46 mouse cellular contexts compared by ENCODE assay signal in genomic region chr4:144424590-144424989, GRCm38 (mm10). TPM values are rescaled to one million over a fixed set of nuclear protein-coding genes. Genes with fewer than 3 reads are reported as not detected.
"Had no signal": no experiment of that assay in that cellular context is flagged by ENCODE, and none has a peak within 500 bp of the region (broad histone marks: within the 10 kb centered on the region; RNA-seq: fewer than 3 reads in every experiment).

No protein-coding gene starts in this region.

- H3K9me3 ChIP-seq: limb, embryonic 10.5 days; limb, embryonic 12.5 days; limb, embryonic 13.5 days; limb, embryonic 15.5 days; liver, embryonic 12.5 days; liver, embryonic 13.5 days; liver, embryonic 15.5 days; lung, embryonic 15.5 days; midbrain, embryonic 15.5 days had no signal

- H3K4me3 ChIP-seq: limb, embryonic 10.5 days; limb, embryonic 12.5 days; limb, embryonic 13.5 days; limb, embryonic 15.5 days; liver, embryonic 12.5 days; liver, embryonic 13.5 days; liver, embryonic 15.5 days; lung, embryonic 15.5 days; megakaryocyte, embryonic 14.5 days; midbrain, embryonic 10.5 days; midbrain, embryonic 12.5 days; midbrain, embryonic 13.5 days; midbrain, embryonic 15.5 days; myocyte had no signal

- H3K4me2 ChIP-seq: limb, embryonic 12.5 days; limb, embryonic 13.5 days; limb, embryonic 15.5 days; liver, embryonic 11.5 days; liver, embryonic 12.5 days; liver, embryonic 13.5 days; liver, embryonic 15.5 days; lung, embryonic 14.5 days; lung, embryonic 15.5 days; midbrain, embryonic 11.5 days; midbrain, embryonic 12.5 days; midbrain, embryonic 13.5 days; midbrain, embryonic 15.5 days had no signal

- H3K4me1 ChIP-seq: limb, embryonic 10.5 days; limb, embryonic 12.5 days; limb, embryonic 13.5 days; limb, embryonic 15.5 days; liver, embryonic 12.5 days; liver, embryonic 13.5 days; liver, embryonic 15.5 days; lung, embryonic 15.5 days; megakaryocyte, embryonic 14.5 days; midbrain, embryonic 10.5 days; midbrain, embryonic 12.5 days; midbrain, embryonic 13.5 days; midbrain, embryonic 15.5 days had no signal

- H3K27me3 ChIP-seq: limb, embryonic 12.5 days; limb, embryonic 13.5 days; limb, embryonic 15.5 days; liver, embryonic 12.5 days; liver, embryonic 13.5 days; liver, embryonic 15.5 days; lung, embryonic 15.5 days; megakaryocyte, embryonic 14.5 days; midbrain, embryonic 12.5 days; midbrain, embryonic 13.5 days; midbrain, embryonic 15.5 days had no signal

- H3K9ac ChIP-seq: limb, embryonic 12.5 days; limb, embryonic 13.5 days; limb, embryonic 15.5 days; liver, embryonic 12.5 days; liver, embryonic 13.5 days; liver, embryonic 14.5 days; liver, embryonic 15.5 days; liver, postnatal 0 days; lung, embryonic 14.5 days; lung, embryonic 15.5 days; midbrain, embryonic 12.5 days; midbrain, embryonic 13.5 days; midbrain, embryonic 15.5 days had no signal

- H3K27ac ChIP-seq: limb, embryonic 10.5 days; limb, embryonic 12.5 days; limb, embryonic 13.5 days; limb, embryonic 15.5 days; liver, embryonic 12.5 days; liver, embryonic 13.5 days; liver, embryonic 14.5 days; liver, embryonic 15.5 days; lung, embryonic 15.5 days; macrophage; midbrain, embryonic 10.5 days; midbrain, embryonic 12.5 days; midbrain, embryonic 13.5 days; midbrain, embryonic 15.5 days had no signal

- DNase-seq: left cerebral cortex, postnatal 4 days; liver; liver, embryonic 13.5 days; liver, postnatal 0 days; lung, adult 18-20 months; lung, adult 2 months; lung, embryonic 14.5 days; lung, postnatal 10 days; lung, postnatal 14 days; lung, postnatal 36 days; lung, postnatal 4 days; midbrain, embryonic 14.5 days had no signal

- ATAC-seq: liver, embryonic 12.5 days; liver, postnatal 0 days; lung, postnatal 0 days; midbrain, embryonic 13.5 days; midbrain, embryonic 15.5 days; midbrain, embryonic 16.5 days had no signal

- H3K36me3 ChIP-seq: limb, embryonic 10.5 days; limb, embryonic 12.5 days; limb, embryonic 13.5 days; limb, embryonic 15.5 days; liver, embryonic 12.5 days; liver, embryonic 13.5 days; liver, embryonic 15.5 days; lung, embryonic 15.5 days; midbrain, embryonic 10.5 days; midbrain, embryonic 12.5 days; midbrain, embryonic 13.5 days; midbrain, embryonic 15.5 days had no signal

RNA-seq across cellular contexts. Expression of gene 1700012P22Rik, which starts 14.0 kb away (rescaled TPM):
- total RNA-seq: left cerebral cortex, adult 8-10 months; left cerebral cortex, postnatal 10 days; left cerebral cortex, postnatal 14 days; left cerebral cortex, postnatal 25 days; left cerebral cortex, postnatal 36 days; left cerebral cortex, postnatal 4 days; liver, adult 2 months; megakaryocyte, adult 5-6 weeks; megakaryocyte-erythroid progenitor cell, adult 5-6 weeks; midbrain, postnatal 0 days; monocyte, adult 5-6 weeks had no signal
- polyA plus RNA-seq: limb, embryonic 10.5 days; limb, embryonic 11.5 days; limb, embryonic 12.5 days; limb, embryonic 13.5 days; limb, embryonic 14.5 days; limb, embryonic 15.5 days; liver, adult 2 months; liver, embryonic 11.5 days; liver, embryonic 12.5 days; liver, embryonic 13.5 days; liver, embryonic 14.5 days; liver, embryonic 15.5 days; liver, embryonic 16.5 days; liver, postnatal 0 days; lung, adult 2 months; lung, embryonic 14.5 days; lung, embryonic 15.5 days; lung, embryonic 16.5 days; lung, postnatal 0 days; macrophage; midbrain, embryonic 10.5 days; midbrain, embryonic 11.5 days; midbrain, embryonic 12.5 days; midbrain, embryonic 13.5 days; midbrain, embryonic 14.5 days; midbrain, postnatal 0 days; myocyte; neural tube, embryonic 11.5 days had no signal

RNA-seq across cellular contexts. Expression of gene Pramef12, which starts 16.3 kb away (rescaled TPM):
- total RNA-seq: left cerebral cortex, adult 8-10 months; left cerebral cortex, postnatal 10 days; left cerebral cortex, postnatal 14 days; left cerebral cortex, postnatal 25 days; left cerebral cortex, postnatal 36 days; left cerebral cortex, postnatal 4 days; liver, adult 2 months; megakaryocyte, adult 5-6 weeks; megakaryocyte-erythroid progenitor cell, adult 5-6 weeks; monocyte, adult 5-6 weeks had no signal
- polyA plus RNA-seq: liver, adult 2 months; liver, embryonic 11.5 days; liver, embryonic 12.5 days; liver, embryonic 13.5 days; liver, embryonic 14.5 days; liver, embryonic 15.5 days; liver, embryonic 16.5 days; liver, postnatal 0 days; lung, embryonic 14.5 days; macrophage; midbrain, embryonic 10.5 days; midbrain, embryonic 11.5 days; midbrain, embryonic 12.5 days; midbrain, embryonic 14.5 days; midbrain, embryonic 15.5 days; midbrain, embryonic 16.5 days; midbrain, postnatal 0 days; myocyte; neural tube, embryonic 11.5 days had no signal

RNA-seq across cellular contexts. Expression of gene Gm9944, which starts 28.5 kb away (rescaled TPM):
- total RNA-seq: left cerebral cortex, adult 8-10 months; left cerebral cortex, postnatal 10 days; left cerebral cortex, postnatal 14 days; left cerebral cortex, postnatal 25 days; left cerebral cortex, postnatal 36 days; left cerebral cortex, postnatal 4 days; liver, adult 2 months; megakaryocyte, adult 5-6 weeks; megakaryocyte-erythroid progenitor cell, adult 5-6 weeks; midbrain, postnatal 0 days; monocyte, adult 5-6 weeks had no signal
- polyA plus RNA-seq: limb, embryonic 10.5 days; limb, embryonic 11.5 days; limb, embryonic 12.5 days; limb, embryonic 13.5 days; limb, embryonic 14.5 days; limb, embryonic 15.5 days; liver, adult 2 months; liver, embryonic 11.5 days; liver, embryonic 12.5 days; liver, embryonic 13.5 days; liver, embryonic 14.5 days; liver, embryonic 15.5 days; liver, embryonic 16.5 days; liver, postnatal 0 days; lung, adult 2 months; lung, embryonic 14.5 days; lung, embryonic 15.5 days; lung, embryonic 16.5 days; lung, postnatal 0 days; macrophage; midbrain, embryonic 10.5 days; midbrain, embryonic 11.5 days; midbrain, embryonic 12.5 days; midbrain, embryonic 13.5 days; midbrain, embryonic 14.5 days; midbrain, embryonic 15.5 days; midbrain, embryonic 16.5 days; midbrain, postnatal 0 days; myocyte; neural tube, embryonic 11.5 days had no signal

RNA-seq across cellular contexts. Expression of gene Aadacl3, which starts 39.0 kb away (rescaled TPM):
- total RNA-seq: left cerebral cortex, adult 8-10 months; left cerebral cortex, postnatal 10 days; left cerebral cortex, postnatal 14 days; left cerebral cortex, postnatal 25 days; left cerebral cortex, postnatal 36 days; left cerebral cortex, postnatal 4 days; liver, adult 2 months; megakaryocyte, adult 5-6 weeks; megakaryocyte-erythroid progenitor cell, adult 5-6 weeks; midbrain, postnatal 0 days; monocyte, adult 5-6 weeks had no signal
- polyA plus RNA-seq: limb, embryonic 10.5 days; limb, embryonic 11.5 days; limb, embryonic 12.5 days; limb, embryonic 13.5 days; limb, embryonic 14.5 days; limb, embryonic 15.5 days; liver, adult 2 months; liver, embryonic 11.5 days; liver, embryonic 12.5 days; liver, embryonic 13.5 days; liver, embryonic 14.5 days; liver, embryonic 15.5 days; liver, embryonic 16.5 days; liver, postnatal 0 days; lung, adult 2 months; lung, embryonic 14.5 days; lung, embryonic 15.5 days; lung, embryonic 16.5 days; lung, postnatal 0 days; macrophage; midbrain, embryonic 10.5 days; midbrain, embryonic 11.5 days; midbrain, embryonic 12.5 days; midbrain, embryonic 13.5 days; midbrain, embryonic 14.5 days; midbrain, embryonic 15.5 days; midbrain, embryonic 16.5 days; midbrain, postnatal 0 days; myocyte; neural tube, embryonic 11.5 days had no signal

RNA-seq across cellular contexts. Expression of gene Pramef20, which starts 46.9 kb away (rescaled TPM):
- total RNA-seq: left cerebral cortex, adult 8-10 months; left cerebral cortex, postnatal 10 days; left cerebral cortex, postnatal 14 days; left cerebral cortex, postnatal 25 days; left cerebral cortex, postnatal 36 days; left cerebral cortex, postnatal 4 days; liver, adult 2 months; megakaryocyte, adult 5-6 weeks; megakaryocyte-erythroid progenitor cell, adult 5-6 weeks; midbrain, postnatal 0 days; monocyte, adult 5-6 weeks had no signal
- polyA plus RNA-seq: limb, embryonic 10.5 days; limb, embryonic 11.5 days; limb, embryonic 12.5 days; limb, embryonic 13.5 days; limb, embryonic 14.5 days; limb, embryonic 15.5 days; liver, adult 2 months; liver, embryonic 11.5 days; liver, embryonic 12.5 days; liver, embryonic 13.5 days; liver, embryonic 14.5 days; liver, embryonic 15.5 days; liver, embryonic 16.5 days; liver, postnatal 0 days; lung, adult 2 months; lung, embryonic 14.5 days; lung, embryonic 15.5 days; lung, embryonic 16.5 days; lung, postnatal 0 days; macrophage; midbrain, embryonic 10.5 days; midbrain, embryonic 11.5 days; midbrain, embryonic 12.5 days; midbrain, embryonic 13.5 days; midbrain, embryonic 14.5 days; midbrain, embryonic 15.5 days; midbrain, embryonic 16.5 days; midbrain, postnatal 0 days; myocyte; neural tube, embryonic 11.5 days had no signal
